Mouse (Mus musculus): ENCODE data around the gene Cnih4.

DNA sequence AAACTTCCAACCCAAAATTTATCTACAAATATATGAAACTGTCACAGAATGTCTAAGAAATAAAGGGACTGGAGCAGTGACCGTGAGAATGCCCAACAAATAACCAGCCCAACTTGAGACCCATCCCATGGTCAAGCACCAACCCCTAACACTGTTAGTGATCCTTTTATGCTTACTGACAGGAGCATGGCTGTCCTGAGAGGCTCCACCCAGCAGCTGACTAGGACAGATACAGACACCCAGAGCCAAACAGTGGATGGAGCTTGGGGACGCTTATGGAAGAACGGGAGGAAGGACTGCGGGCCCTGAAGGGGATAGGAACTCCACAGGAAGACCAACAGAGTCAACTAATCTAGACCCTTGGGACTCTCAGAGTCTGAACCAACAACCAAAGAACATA is 44.4 kb downstream of the Cnih4 start:
- TF ChIP-seq CTCF (IDR thresholded peaks at IDR 0.05; ENCODE audit: borderline replicate concordance, insufficient read depth, low read depth, low read length) = no peak
- no peak for TF ChIP-seq POLR2A (IDR thresholded peaks at IDR 0.05; ENCODE audit: borderline replicate concordance, insufficient read depth, low read length)

Data from cerebellum, adult 2 months (tissue).